Mouse (Mus musculus) embryo, embryonic 11 days (tissue): Measurements from ENCODE around the gene Vti1a.

Source experiments
- DNase-seq: peaks from one replicate; pipeline ENCODE4 v3.0.0-alpha.2; 2015

Vti1a gene

GRCm38 (mm10) chr19:55381343-55381742, 65.2 kb downstream of the Vti1a start:
- DNase-seq = peak; percentile 24

GRCm38 (mm10) chr19:55382745-55383144, 66.7 kb downstream of the Vti1a start:
- no peak for DNase-seq

DNA sequence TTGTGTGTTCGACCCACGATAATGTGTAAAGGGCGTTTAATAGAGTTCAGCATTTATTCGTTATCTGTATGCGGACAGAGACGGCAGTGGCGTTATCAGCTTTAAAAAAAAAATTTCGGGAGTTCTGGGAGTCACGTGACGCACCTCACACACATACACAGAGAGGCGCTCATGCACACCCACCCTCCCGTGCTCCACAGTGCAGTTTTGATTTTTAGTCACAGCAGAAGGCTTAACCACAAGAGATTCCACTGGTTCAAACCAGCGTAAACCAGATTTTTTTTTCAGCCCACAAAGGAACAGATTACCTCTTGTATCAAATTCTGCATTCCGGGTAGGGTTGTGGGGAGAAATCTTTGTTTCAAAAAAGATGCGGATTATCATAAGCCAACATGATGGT, 68.5 kb downstream of the Vti1a start:
- no peak for DNase-seq

- DNase-seq = no peak
Observed at GRCm38 (mm10) chr19:55389019-55389418, 72.9 kb downstream of the Vti1a start.

DNA sequence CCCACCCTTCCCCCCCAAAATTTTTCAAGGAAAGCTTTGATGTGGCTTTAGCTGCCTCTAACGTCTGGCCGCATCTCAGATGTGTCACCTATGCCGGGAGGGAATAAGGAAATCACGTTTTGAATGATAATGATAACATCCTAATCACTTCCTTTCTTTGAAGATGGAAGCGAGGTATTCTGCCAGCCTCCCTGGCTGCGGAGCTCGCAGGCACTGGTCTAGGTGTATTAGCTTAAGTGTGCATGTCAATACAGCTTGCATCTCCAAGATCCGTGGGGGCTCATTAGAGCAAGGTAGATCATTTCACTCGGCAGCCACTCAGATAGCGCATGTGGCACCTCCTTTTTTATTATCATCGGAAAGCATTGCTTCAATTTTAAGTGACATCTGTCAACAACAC, 74.2 kb downstream of the Vti1a start:
- no peak for DNase-seq

- no peak for DNase-seq
Observed at GRCm38 (mm10) chr19:55401638-55402037, 85.5 kb downstream of the Vti1a start.

- DNase-seq = no peak
Observed at GRCm38 (mm10) chr19:55408486-55408885, 92.4 kb downstream of the Vti1a start.

GRCm38 (mm10) chr19:55411415-55411814, 95.3 kb downstream of the Vti1a start:
- no peak for DNase-seq

GRCm38 (mm10) chr19:55411894-55412293, 95.8 kb downstream of the Vti1a start:
- DNase-seq = no peak

DNA sequence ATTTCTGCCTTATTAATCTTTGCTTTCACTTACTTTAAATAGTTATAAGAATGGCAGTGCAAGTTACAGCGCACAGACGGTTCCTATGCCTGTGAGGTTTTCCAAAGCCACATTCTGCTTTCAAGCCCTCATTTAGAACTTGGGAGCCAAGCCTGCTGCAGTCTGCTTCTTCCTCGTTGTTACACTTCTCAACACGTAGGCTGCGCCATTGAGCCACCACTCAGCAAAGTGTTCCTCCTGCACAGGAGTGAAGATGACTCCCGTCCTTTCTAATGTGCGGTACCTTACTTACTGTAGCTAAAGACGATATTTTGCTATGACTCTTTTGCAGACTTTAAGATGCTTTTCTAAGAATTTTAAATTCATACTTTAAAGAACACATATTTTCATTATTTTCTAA, 98.0 kb downstream of the Vti1a start:
- DNase-seq = peak; percentile 84

GRCm38 (mm10) chr19:55418756-55419155, 102.7 kb downstream of the Vti1a start:
- no peak for DNase-seq

DNA sequence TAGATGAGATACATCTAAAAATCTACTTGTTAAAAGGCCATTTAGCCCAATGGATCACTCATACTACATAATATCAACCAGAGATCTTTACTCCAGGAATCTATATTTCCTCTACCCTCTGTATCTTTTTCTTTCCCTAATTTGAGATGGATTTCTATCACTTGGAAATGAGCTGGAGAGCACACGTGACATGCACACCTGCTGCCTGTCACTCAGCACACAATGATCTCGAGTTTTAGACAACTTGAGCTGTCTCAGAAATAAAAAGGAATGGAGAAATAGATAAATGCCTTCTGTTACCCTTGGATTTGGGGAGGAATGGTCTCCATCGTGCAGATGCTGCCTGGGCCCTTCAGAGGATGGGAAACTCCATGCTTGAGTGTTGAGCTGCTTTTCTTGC, 103.9 kb downstream of the Vti1a start:
- DNase-seq = no peak

- no peak for DNase-seq
Observed at GRCm38 (mm10) chr19:55421816-55422215, 105.7 kb downstream of the Vti1a start.

GRCm38 (mm10) chr19:55422311-55423064, 106.4 kb downstream of the Vti1a start:
- DNase-seq = peak; percentile 48

- no peak for DNase-seq
Observed at GRCm38 (mm10) chr19:55423065-55423716, 107.1 kb downstream of the Vti1a start.

DNA sequence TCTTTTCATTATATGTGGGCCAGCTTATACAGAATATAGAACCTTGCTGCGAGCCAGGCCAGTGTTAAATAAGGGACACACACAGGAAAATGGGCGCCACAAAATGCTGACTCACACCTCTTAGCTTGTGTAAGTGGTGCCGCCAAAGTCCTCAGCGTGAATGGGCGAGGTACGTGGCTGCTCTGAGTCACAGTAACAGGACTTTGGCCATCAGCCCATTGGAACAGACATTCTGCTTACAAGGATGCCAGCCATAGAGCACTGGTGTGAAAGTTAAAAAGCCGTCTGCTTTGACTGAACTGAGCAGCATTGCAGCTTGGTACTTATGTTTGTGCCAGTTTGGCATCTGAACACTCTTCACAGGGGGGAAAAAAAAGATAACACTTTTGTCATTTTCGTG, 107.9 kb downstream of the Vti1a start:
- no peak for DNase-seq

DNA sequence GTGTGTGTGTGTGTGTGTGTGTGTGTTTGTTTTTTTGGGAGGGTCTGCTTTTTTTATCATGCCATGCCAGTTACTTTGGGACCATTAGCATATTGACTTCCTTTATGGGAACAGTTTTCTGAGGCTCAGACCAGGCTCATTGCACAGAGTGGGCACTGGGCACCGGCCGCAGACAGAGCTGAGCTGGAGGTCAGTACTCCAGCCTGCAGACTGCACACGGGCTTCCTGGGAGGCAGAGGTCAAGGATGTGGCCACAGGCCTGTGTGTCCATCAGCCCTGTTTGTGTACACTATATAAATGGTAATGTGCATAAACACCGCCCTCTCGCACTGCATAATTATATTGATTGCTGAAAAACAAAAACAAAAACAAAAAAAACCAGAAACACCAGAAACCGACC, 108.4 kb downstream of the Vti1a start:
- no peak for DNase-seq

DNA sequence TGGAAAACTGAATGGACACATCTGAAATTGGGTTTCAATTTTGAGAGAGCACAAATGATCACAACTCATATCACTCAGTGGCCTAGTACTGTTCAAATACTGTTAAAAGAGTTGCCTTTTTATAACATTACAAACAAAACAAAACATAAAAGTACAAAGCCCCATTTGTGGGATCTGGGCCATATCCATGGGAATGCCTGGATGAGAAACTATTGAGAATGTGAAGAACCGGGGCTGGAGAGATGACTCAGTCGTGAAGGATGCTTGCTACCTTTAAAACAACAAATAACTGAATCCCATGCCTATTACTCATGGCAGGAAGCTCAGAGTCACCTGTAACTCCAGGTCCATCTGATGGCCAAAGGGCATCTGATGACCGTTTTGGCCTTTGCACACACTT, 124.2 kb downstream of the Vti1a start:
- no peak for DNase-seq

GRCm38 (mm10) chr19:55443618-55444017, 127.5 kb downstream of the Vti1a start:
- no peak for DNase-seq

GRCm38 (mm10) chr19:55449084-55449483, 133.0 kb downstream of the Vti1a start:
- peak; percentile 41 for DNase-seq

- DNase-seq = no peak
Observed at GRCm38 (mm10) chr19:55449506-55449905, 133.4 kb downstream of the Vti1a start.

- DNase-seq = no peak
Observed at GRCm38 (mm10) chr19:55456325-55457091, 140.4 kb downstream of the Vti1a start.

- DNase-seq = no peak
Observed at GRCm38 (mm10) chr19:55461963-55462362, 145.9 kb downstream of the Vti1a start.

GRCm38 (mm10) chr19:55463670-55464069, 147.6 kb downstream of the Vti1a start:
- DNase-seq = no peak
